ENCODE assay signal across 8 mouse cellular contexts in genomic region chr13:62382952-62383351, GRCm38 (mm10). TPM values are rescaled to one million over a fixed set of nuclear protein-coding genes. Genes with fewer than 3 reads are reported as not detected.
DNase-seq lines count a peak whose midpoint lies in the region; ATAC-seq and TF ChIP-seq lines count a peak whose summit lies in the region.
"Not testable (repeated sequence)": the region's sequence is repeated elsewhere in the genome, so short reads cannot be mapped to it uniquely, and the experiment has no call there.

Gene Gm3604, minus strand, starts transcription at chr13:62383177.

- peak; percentile 88 for ATAC-seq in common myeloid progenitor, adult 5-6 weeks (replicated peaks; ENCODE audit: low read depth, poor library complexity, severe bottlenecking)
- not testable (repeated sequence) for ATAC-seq in hindbrain, embryonic 15.5 days (ENCODE audit: low FRiP score, low read depth); lung, embryonic 16.5 days (ENCODE audit: low read depth)

- TF ChIP-seq CTCF in olfactory bulb, adult 2 months (IDR thresholded peaks at IDR 0.05; ENCODE audit: insufficient read depth, low read depth, low read length); thymus, adult 2 months (IDR thresholded peaks at IDR 0.05; ENCODE audit: borderline replicate concordance, control insufficient read depth, extremely low read depth, insufficient read depth, low read length, poor library complexity): not testable (repeated sequence)

- not testable (repeated sequence) for H3K36me3 ChIP-seq in hindbrain, embryonic 15.5 days; lung, embryonic 16.5 days (ENCODE audit: control insufficient read depth, insufficient read depth, low read length); thymus, adult 2 months (ENCODE audit: control insufficient read depth, insufficient read depth, low read length)

- H3K9ac ChIP-seq in hindbrain, embryonic 15.5 days: peak within 1 kb of the TSS; percentile 27; the same call in 1 of the 2 replicates
- H3K9ac ChIP-seq in lung, embryonic 16.5 days (ENCODE audit: low read length): peak within 1 kb of the TSS; percentile 29

- not testable (repeated sequence) for H3K27me3 ChIP-seq in hindbrain, embryonic 15.5 days; lung, embryonic 16.5 days (ENCODE audit: control insufficient read depth, insufficient read depth, low read depth, low read length); thymus, adult 2 months (ENCODE audit: control insufficient read depth, insufficient read depth, low read length)

- not testable (repeated sequence) for H3K9me3 ChIP-seq in hindbrain, embryonic 15.5 days; lung, embryonic 16.5 days (ENCODE audit: control insufficient read depth, low read length)

- TF ChIP-seq POLR2A in olfactory bulb, adult 2 months (IDR thresholded peaks at IDR 0.05; ENCODE audit: insufficient read depth, low read depth, low read length); thymus, adult 2 months (IDR thresholded peaks at IDR 0.05; ENCODE audit: control insufficient read depth, extremely low read depth, insufficient read depth, low read length, poor library complexity): not testable (repeated sequence)

- H3K4me2 ChIP-seq in hindbrain, embryonic 15.5 days: peak within 1 kb of the TSS; percentile 45
- peak within 1 kb of the TSS; percentile 26 for H3K4me2 ChIP-seq in lung, embryonic 16.5 days (ENCODE audit: low read depth, low read length)

- not testable (repeated sequence) for H3K4me1 ChIP-seq in hindbrain, embryonic 15.5 days (replicated peaks); lung, embryonic 16.5 days (replicated peaks; ENCODE audit: control insufficient read depth, insufficient read depth, low read length); olfactory bulb, adult 2 months (ENCODE audit: control insufficient read depth, insufficient read depth, low read length); thymus, adult 2 months (replicated peaks; ENCODE audit: control insufficient read depth, insufficient read depth, low read length)

- not testable (repeated sequence) for H3K27ac ChIP-seq in hindbrain, embryonic 15.5 days (replicated peaks); lung, embryonic 16.5 days (ENCODE audit: low read length); olfactory bulb, adult 2 months (ENCODE audit: insufficient read depth, low read depth, low read length); thymus, adult 2 months (ENCODE audit: control insufficient read depth, insufficient read depth, low read length)

- 11% methylated on average over 13 of the region's 13 CpGs for WGBS in hindbrain, embryonic 15.5 days
- 8% methylated on average over 13 of the region's 13 CpGs for WGBS in lung, embryonic 16.5 days
- 9% methylated on average over 13 of the region's 13 CpGs for WGBS in olfactory bulb, adult 2 months
- WGBS in thymus, adult 2 months: 5% methylated on average over 13 of the region's 13 CpGs

- DNase-seq in NIH3T3 (ENCODE audit: low read depth): peak; percentile 39
- DNase-seq in gastrocnemius, postnatal 10 days: peak; percentile 21
- peak; percentile 4 to 10 for DNase-seq in layer of hippocampus, postnatal 25 days (ENCODE audit: extremely low spot score in 1 of 2, low spot score in 1 of 2)
- DNase-seq in thymus, adult 2 months: peak; percentile 53

- peak within 1 kb of the TSS; percentile 40 for H3K4me3 ChIP-seq in hindbrain, embryonic 15.5 days
- H3K4me3 ChIP-seq in lung, embryonic 16.5 days (ENCODE audit: low read length): peak within 1 kb of the TSS; percentile 54
- peak within 1 kb of the TSS; percentile 44 for H3K4me3 ChIP-seq in olfactory bulb, adult 2 months (ENCODE audit: insufficient read depth, low read depth, low read length)
- peak within 1 kb of the TSS; percentile 60 for H3K4me3 ChIP-seq in thymus, adult 2 months (ENCODE audit: control insufficient read depth, insufficient read depth, low read length)

RNA-seq across cellular contexts. Expression of gene Gm3604, which starts in this region (rescaled TPM):
- total RNA-seq in common myeloid progenitor, adult 5-6 weeks (2017): 12.5 and 19.4 TPM in 2 replicates
- total RNA-seq in gastrocnemius, postnatal 10 days (2021): under 1 TPM; 0.35 to 0.77 TPM
- polyA plus RNA-seq in hindbrain, embryonic 15.5 days (2015; fragmentation: Nextera tagmentation; extraction: Ambion mirVana): 1.7 and 1.9 TPM in 2 replicates
- under 1 TPM; 0.89 to 0.91 TPM for total RNA-seq in layer of hippocampus, postnatal 25 days (2021)
- polyA plus RNA-seq in lung, embryonic 16.5 days (2015; fragmentation: Nextera tagmentation; extraction: Ambion mirVana): 5.5 and 7.1 TPM in 2 replicates
- polyA plus RNA-seq in olfactory bulb, adult 2 months (2012; ENCODE audit: insufficient read depth, insufficient read length, low replicate concordance, missing spikeins): not detected in 2 replicates
- polyA plus RNA-seq in thymus, adult 2 months (2012; rRNA removed): 0.16 and 0.32 TPM in 2 replicates

Comparison
In these comparisons a context has a peak if more than half of its experiments do, and no peak if none do; other contexts are left out.
1. Peak in DNase-seq in gastrocnemius, postnatal 10 days; RNA of the gene not detected or under 1 TPM.
2. Peak in DNase-seq in layer of hippocampus, postnatal 25 days; RNA of the gene not detected or under 1 TPM.
3. Peak in DNase-seq and H3K4me3 ChIP-seq in thymus, adult 2 months; RNA of the gene not detected or under 1 TPM.